ENCODE assay signal across 9 mouse cellular contexts in genomic region chr2:181314080-181314810, GRCm38 (mm10). TPM values are rescaled to one million over a fixed set of nuclear protein-coding genes. Genes with fewer than 3 reads are reported as not detected.
A peak's percentile ranks its signal among the peaks of the same experiment; 100 is the strongest.
DNase-seq lines count a peak whose midpoint lies in the region; ATAC-seq and TF ChIP-seq lines count a peak whose summit lies in the region.
"Had no signal": no experiment of that assay in that cellular context is flagged by ENCODE, and none has a peak within 500 bp of the region (broad histone marks: within the 10 kb centered on the region; RNA-seq: fewer than 3 reads in every experiment).

Gene Stmn3, minus strand, starts transcription at chr2:181314500.

- peak; percentile 90 for DNase-seq in R1 (ENCODE audit: low read depth, low spot score)
- DNase-seq in brain, adult 2 months (ENCODE audit: low read depth, low spot score), result peak; percentile 96
- peak; percentile 61 to 77 for DNase-seq in heart, postnatal 14 days
- DNase-seq in layer of hippocampus, adult 2 months (ENCODE audit: low spot score in 2 of 2), result peak; percentile 77 to 78
- DNase-seq in retina, embryonic 14.5 days (ENCODE audit: low spot score), result peak; percentile 76
- DNase-seq in spleen, adult 12 weeks (ENCODE audit: low spot score), result no peak

- peaks cover 58% of the 10 kb centered on the region for H3K27me3 ChIP-seq in embryonic facial prominence, embryonic 15.5 days
- peaks cover 32% of the 10 kb centered on the region for H3K27me3 ChIP-seq in lung, embryonic 16.5 days (ENCODE audit: control insufficient read depth, insufficient read depth, low read depth, low read length)

- no peak for TF ChIP-seq CTCF in layer of hippocampus, adult 2 months (conservative IDR thresholded peaks at IDR 0.05)

- peak; percentile 65; the same call in 1 of the 2 replicates for ATAC-seq in embryonic facial prominence, embryonic 15.5 days (ENCODE audit: insufficient number of reproducible peaks, low FRiP score, low TSS enrichment, low read depth)
- ATAC-seq in lung, embryonic 16.5 days (ENCODE audit: low read depth), result peak; percentile 57

- peak within 1 kb of the TSS; percentile 21 for H3K4me3 ChIP-seq in embryonic facial prominence, embryonic 15.5 days (replicated peaks)
- H3K4me3 ChIP-seq in layer of hippocampus, adult 2 months, result peak within 1 kb of the TSS; percentile 67
- H3K4me3 ChIP-seq in lung, embryonic 16.5 days (ENCODE audit: low read length), result no peak within 1 kb of the TSS
- H3K4me3 ChIP-seq: erythroblast, embryonic 14.5 days had no signal

- H3K9me3 ChIP-seq in embryonic facial prominence, embryonic 15.5 days (replicated peaks), result no peaks in the 10 kb centered on the region
- H3K9me3 ChIP-seq in lung, embryonic 16.5 days (ENCODE audit: control insufficient read depth, low read length), result no peaks in the 10 kb centered on the region

- intact Hi-C loops in heart, postnatal 14 days (cut with DNase I), result no loop called here

- no peak within 1 kb of the TSS for H3K27ac ChIP-seq in embryonic facial prominence, embryonic 15.5 days (replicated peaks)
- peak within 1 kb of the TSS; percentile 95 for H3K27ac ChIP-seq in layer of hippocampus, adult 2 months
- no peak within 1 kb of the TSS for H3K27ac ChIP-seq in lung, embryonic 16.5 days (ENCODE audit: low read length)

- 5% methylated on average over 22 of the region's 23 CpGs for WGBS in embryonic facial prominence, embryonic 15.5 days
- WGBS in lung, embryonic 16.5 days, result 5% methylated on average over 23 of the region's 23 CpGs

- H3K4me1 ChIP-seq in embryonic facial prominence, embryonic 15.5 days, result peaks cover 8% of the 10 kb centered on the region
- peaks cover 5% of the 10 kb centered on the region; the same call in 1 of the 2 replicates for H3K4me1 ChIP-seq in lung, embryonic 16.5 days (replicated peaks; ENCODE audit: control insufficient read depth, insufficient read depth, low read length)

- H3K36me3 ChIP-seq in embryonic facial prominence, embryonic 15.5 days, result no peaks in the 10 kb centered on the region
- H3K36me3 ChIP-seq in lung, embryonic 16.5 days (ENCODE audit: control insufficient read depth, insufficient read depth, low read length), result no peaks in the 10 kb centered on the region

- peak within 1 kb of the TSS; percentile 22 for H3K4me2 ChIP-seq in embryonic facial prominence, embryonic 15.5 days (replicated peaks)
- H3K4me2 ChIP-seq in lung, embryonic 16.5 days (ENCODE audit: low read depth, low read length), result no peak within 1 kb of the TSS; the same call in 1 of the 2 replicates

- H3K9ac ChIP-seq in embryonic facial prominence, embryonic 15.5 days, result no peak within 1 kb of the TSS
- H3K9ac ChIP-seq in lung, embryonic 16.5 days (ENCODE audit: low read length), result no peak within 1 kb of the TSS

RNA-seq across cellular contexts. Expression of gene Stmn3, which starts in this region (rescaled TPM):
- 16.2 and 24.7 TPM in 2 replicates for polyA plus RNA-seq in embryonic facial prominence, embryonic 15.5 days (2015; fragmentation: Nextera tagmentation; extraction: Ambion mirVana)
- total RNA-seq in heart, postnatal 14 days (2021), result under 1 TPM in 1 of 2 experiments, not detected in 1; 0.24 TPM
- 100 to 1,000 TPM; 527 to 593 TPM for total RNA-seq in layer of hippocampus, adult 2 months (2021)
- polyA plus RNA-seq in lung, embryonic 16.5 days (2015; fragmentation: Nextera tagmentation; extraction: Ambion mirVana), result 4.8 and 9.3 TPM in 2 replicates
- polyA plus RNA-seq: erythroblast, embryonic 14.5 days had no signal

Comparison
In these comparisons a context has a peak if more than half of its experiments do, and no peak if none do; other contexts are left out.
1. RNA of gene Stmn3 (total RNA-seq): 527 to 593 TPM in layer of hippocampus, adult 2 months; 0.24 TPM in heart, postnatal 14 days; every median in the first group is over 100 times any median in the second.
2. Peak in DNase-seq in heart, postnatal 14 days; RNA of the gene not detected or under 1 TPM.